Comparison of ENCODE assay signal across 7 mouse cellular contexts in genomic region chr14:103843371-103844001, GRCm38 (mm10). TPM values are rescaled to one million over a fixed set of nuclear protein-coding genes. Genes with fewer than 3 reads are reported as not detected.
DNase-seq lines count a peak whose midpoint lies in the region; ATAC-seq and TF ChIP-seq lines count a peak whose summit lies in the region.

No protein-coding gene starts in this region.

- H3K27me3 ChIP-seq in intestine, embryonic 15.5 days (replicated peaks) = no peaks in the 10 kb centered on the region
- peaks cover 11% of the 10 kb centered on the region; the same call in 1 of the 2 replicates for H3K27me3 ChIP-seq in limb, embryonic 14.5 days (ENCODE audit: control insufficient read depth, insufficient read depth, low read length)
- no peaks in the 10 kb centered on the region for H3K27me3 ChIP-seq in midbrain, embryonic 12.5 days
- 0 out of 2 replicates have a peak, but pooled peaks cover 3% of the 10 kb centered on the region for H3K27me3 ChIP-seq in stomach, embryonic 16.5 days (ENCODE audit: control insufficient read depth, insufficient read depth, low read length)

- H3K4me1 ChIP-seq in intestine, embryonic 15.5 days (replicated peaks) = peaks cover 11% of the 10 kb centered on the region; the same call in 1 of the 2 replicates
- peaks cover 6% of the 10 kb centered on the region for H3K4me1 ChIP-seq in limb, embryonic 14.5 days (ENCODE audit: control insufficient read depth, insufficient read depth, low read length)
- H3K4me1 ChIP-seq in midbrain, embryonic 12.5 days = peaks cover 24% of the 10 kb centered on the region
- H3K4me1 ChIP-seq in stomach, embryonic 16.5 days (ENCODE audit: control insufficient read depth, insufficient read depth, low read length) = peaks cover 5% of the 10 kb centered on the region

- no peak for TF ChIP-seq POLR2A in limb, embryonic 14.5 days (IDR thresholded peaks at IDR 0.05; ENCODE audit: borderline replicate concordance, extremely low read depth, insufficient read depth, insufficient read length)

- H3K9ac ChIP-seq in intestine, embryonic 15.5 days = peak overlapping the region; percentile 60
- peak overlapping the region; percentile 49 for H3K9ac ChIP-seq in limb, embryonic 14.5 days (ENCODE audit: low read depth, low read length, severe bottlenecking)
- H3K9ac ChIP-seq in midbrain, embryonic 12.5 days (replicated peaks) = peak overlapping the region; percentile 63
- H3K9ac ChIP-seq in stomach, embryonic 16.5 days (ENCODE audit: low read length) = peak overlapping the region; percentile 70

- H3K36me3 ChIP-seq in intestine, embryonic 15.5 days = no peaks in the 10 kb centered on the region
- H3K36me3 ChIP-seq in limb, embryonic 14.5 days (ENCODE audit: control insufficient read depth, insufficient read depth, low read length) = no peaks in the 10 kb centered on the region
- no peaks in the 10 kb centered on the region for H3K36me3 ChIP-seq in midbrain, embryonic 12.5 days
- H3K36me3 ChIP-seq in stomach, embryonic 16.5 days (ENCODE audit: control insufficient read depth, insufficient read depth, low read length) = no peaks in the 10 kb centered on the region

- H3K27ac ChIP-seq in intestine, embryonic 15.5 days = peak overlapping the region; percentile 84
- H3K27ac ChIP-seq in limb, embryonic 14.5 days (replicated peaks; ENCODE audit: low read depth, low read length) = no peak overlapping the region
- peak overlapping the region; percentile 78 for H3K27ac ChIP-seq in midbrain, embryonic 12.5 days (replicated peaks)
- H3K27ac ChIP-seq in stomach, embryonic 16.5 days (ENCODE audit: low read length) = peak overlapping the region; percentile 73

- peak; percentile 57 for DNase-seq in adrenal gland, postnatal 10 days
- DNase-seq in embryo, embryonic 10 days (ENCODE audit: low spot score) = peak; percentile 65
- peak; percentile 23 to 50 for DNase-seq in gastrocnemius, postnatal 4 days (ENCODE audit: low spot score in 2 of 2)
- DNase-seq in limb, embryonic 14.5 days (ENCODE audit: low spot score) = peak; percentile 57

- H3K4me2 ChIP-seq in intestine, embryonic 15.5 days (replicated peaks) = peak overlapping the region; percentile 91
- peak overlapping the region; percentile 93 for H3K4me2 ChIP-seq in limb, embryonic 14.5 days (replicated peaks; ENCODE audit: low read depth, low read length, severe bottlenecking)
- peak overlapping the region; percentile 91 for H3K4me2 ChIP-seq in midbrain, embryonic 12.5 days (replicated peaks)
- H3K4me2 ChIP-seq in stomach, embryonic 16.5 days (ENCODE audit: low read depth, low read length) = peak overlapping the region; percentile 62

- peak; percentile 80 for ATAC-seq in intestine, embryonic 15.5 days
- peak; percentile 70 for ATAC-seq in limb, embryonic 14.5 days (ENCODE audit: low FRiP score, low read depth)
- peak; percentile 83 for ATAC-seq in midbrain, embryonic 12.5 days (ENCODE audit: low FRiP score, low read depth)
- ATAC-seq in stomach, embryonic 16.5 days (ENCODE audit: insufficient read depth, low FRiP score) = peak; percentile 83

- no peaks in the 10 kb centered on the region for H3K9me3 ChIP-seq in intestine, embryonic 15.5 days
- no peaks in the 10 kb centered on the region for H3K9me3 ChIP-seq in limb, embryonic 14.5 days (ENCODE audit: control insufficient read depth, low read length)
- H3K9me3 ChIP-seq in midbrain, embryonic 12.5 days = no peaks in the 10 kb centered on the region
- H3K9me3 ChIP-seq in stomach, embryonic 16.5 days (replicated peaks; ENCODE audit: control insufficient read depth, low read length) = no peaks in the 10 kb centered on the region

- under 1% methylated on average over 30 of the region's 30 CpGs for WGBS in intestine, embryonic 15.5 days
- under 1% methylated on average over 30 of the region's 30 CpGs for WGBS in limb, embryonic 14.5 days
- under 1% methylated on average over 30 of the region's 30 CpGs for WGBS in midbrain, embryonic 12.5 days
- under 1% methylated on average over 30 of the region's 30 CpGs for WGBS in stomach, embryonic 16.5 days

- H3K4me3 ChIP-seq in intestine, embryonic 15.5 days (replicated peaks) = peak overlapping the region; percentile 53
- H3K4me3 ChIP-seq in limb, embryonic 14.5 days (replicated peaks; ENCODE audit: low read length) = peak overlapping the region; percentile 48
- peak overlapping the region; percentile 61 for H3K4me3 ChIP-seq in midbrain, embryonic 12.5 days
- peak overlapping the region; percentile 47 for H3K4me3 ChIP-seq in stomach, embryonic 16.5 days (replicated peaks; ENCODE audit: low read length)

RNA-seq across cellular contexts. Expression of gene Ednrb, which starts 0.7 kb away (rescaled TPM):
- total RNA-seq in adrenal gland, postnatal 10 days (2021) = 10 to 100 TPM; 48.5 to 52.9 TPM
- total RNA-seq in gastrocnemius, postnatal 4 days (2021) = 10 to 100 TPM; 35.0 to 37.0 TPM
- polyA plus RNA-seq in intestine, embryonic 15.5 days (2015; fragmentation: Nextera tagmentation; extraction: Ambion mirVana) = 136 and 159 TPM in 2 replicates
- 9.0 and 10.1 TPM in 2 replicates for polyA plus RNA-seq in limb, embryonic 14.5 days (2012; rRNA removed)
- polyA plus RNA-seq in limb, embryonic 14.5 days (2014; fragmentation: Nextera tagmentation; extraction: Ambion mirVana) = 26.7 and 28.2 TPM in 2 replicates
- 97.8 and 106 TPM in 2 replicates for polyA plus RNA-seq in midbrain, embryonic 12.5 days (2016; fragmentation: Nextera tagmentation; extraction: Ambion mirVana)
- 109 and 112 TPM in 2 replicates for polyA plus RNA-seq in stomach, embryonic 16.5 days (2015; fragmentation: Nextera tagmentation; extraction: Ambion mirVana)
